Mouse (Mus musculus): ENCODE measurements around the gene Plekhb2.

DNA sequence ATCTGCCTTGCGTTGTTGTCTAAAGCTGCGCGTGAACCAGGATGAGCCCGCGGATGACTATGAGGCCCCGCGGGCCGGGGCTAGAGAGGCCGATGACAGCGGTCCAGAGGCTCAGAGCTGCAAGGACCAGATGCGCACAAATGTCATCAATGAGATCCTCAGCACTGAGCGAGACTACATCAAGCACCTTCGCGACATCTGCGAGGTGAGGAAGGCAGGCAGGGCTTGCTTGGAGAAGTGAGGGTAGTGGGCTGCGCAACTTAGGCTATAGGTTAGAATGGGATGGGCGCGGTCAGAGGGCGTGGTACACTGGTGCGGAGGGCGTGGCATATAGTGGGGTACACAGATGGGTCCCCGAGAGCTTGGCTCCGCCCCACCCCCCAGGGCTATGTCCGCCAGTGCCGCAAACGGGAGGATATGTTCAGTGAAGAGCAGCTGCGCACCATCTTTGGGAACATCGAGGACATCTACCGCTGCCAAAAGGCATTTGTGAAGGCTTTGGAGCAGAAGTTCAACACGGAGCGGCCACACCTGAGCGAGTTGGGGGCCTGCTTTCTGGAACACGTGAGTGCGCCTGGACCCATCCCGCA lies 43.8 kb upstream of the Plekhb2 start:
- TF ChIP-seq CTCF (IDR thresholded peaks at IDR 0.05; ENCODE audit: low read depth, low read length) (no peak), POLR2A (IDR thresholded peaks at IDR 0.05; ENCODE audit: borderline replicate concordance, low read depth, low read length) (no peak)

All from bone marrow macrophage, adult 2 months (primary cell).